Mouse (Mus musculus) myocyte (in vitro differentiated cells): ENCODE data around the gene Prss34. TPM values are rescaled to one million over a fixed set of nuclear protein-coding genes. Genes with fewer than 3 reads are reported as not detected.

Experiments used
- H3K27me3 ChIP-seq: one replicate; pipeline ENCODE4 v1.6.1; 2011; ENCODE audit not compliant: control insufficient read depth, insufficient read depth, insufficient read length
- H3K36me3 ChIP-seq: one replicate; pipeline ENCODE4 v1.6.1; 2011; ENCODE audit not compliant: control insufficient read depth, insufficient read depth
- H3K4me2 ChIP-seq: one replicate; pipeline ENCODE4 v1.6.1; 2011; ENCODE audit warnings: low read depth, control low read depth
- H3K4me3 ChIP-seq: one replicate; pipeline ENCODE4 v1.5.1; 2011; ENCODE audit warnings: mild to moderate bottlenecking, control low read depth, moderate library complexity
- H3K79me2 ChIP-seq: one replicate; pipeline ENCODE4 v1.6.1; 2011; ENCODE audit not compliant: control insufficient read depth, insufficient read depth
- H3ac ChIP-seq: one replicate; pipeline ENCODE4 v1.6.1; 2011; ENCODE audit not compliant: control insufficient read depth, insufficient read length
- CEBPB ChIP-seq: IDR thresholded peaks from 2 replicates; pipeline ENCODE4 v1.6.1; 2011; ENCODE audit warnings: mild to moderate bottlenecking, moderate library complexity; ENCODE audit not compliant: poor library complexity, insufficient read depth, severe bottlenecking
- E2F4 ChIP-seq: IDR thresholded peaks from one replicate; pipeline ENCODE4 v1.6.1; 2011; ENCODE audit warnings: mild to moderate bottlenecking, control low read depth, moderate library complexity; ENCODE audit not compliant: insufficient read depth
- MAX ChIP-seq: IDR thresholded peaks from one replicate; pipeline ENCODE4 v1.6.1; 2011; ENCODE audit warnings: low read depth, mild to moderate bottlenecking, control low read depth
- MYOD1 ChIP-seq, 3 experiments: IDR thresholded peaks; one replicate each; pipeline ENCODE4 v1.6.1; 2011; ENCODE audit warnings: control low read depth in 2 of 3, low read depth in 2 of 3, mild to moderate bottlenecking in 2 of 3, moderate library complexity in 1 of 3; ENCODE audit not compliant: insufficient read length in 2 of 3, control insufficient read depth in 1 of 3
- MYOG ChIP-seq, 3 experiments: IDR thresholded peaks; one replicate each; pipeline ENCODE4 v1.6.1; 2011; ENCODE audit warnings: control low read depth in 2 of 3, low read depth in 2 of 3, mild to moderate bottlenecking in 2 of 3; ENCODE audit not compliant: insufficient read length in 2 of 3, control insufficient read depth in 1 of 3, insufficient read depth in 1 of 3
- POLR2A ChIP-seq: IDR thresholded peaks from one replicate; pipeline ENCODE4 v1.6.1; 2011; ENCODE audit warnings: low read depth, mild to moderate bottlenecking, control low read depth, moderate library complexity; ENCODE audit not compliant: insufficient read length
- POLR2AphosphoS2 ChIP-seq: IDR thresholded peaks from one replicate; pipeline ENCODE4 v1.6.1; 2011; ENCODE audit warnings: low read depth, control low read depth; ENCODE audit not compliant: insufficient read length
- REST ChIP-seq: IDR thresholded peaks from one replicate; pipeline ENCODE4 v1.6.1; 2011; ENCODE audit warnings: mild to moderate bottlenecking, control low read depth, moderate library complexity; ENCODE audit not compliant: insufficient read depth, insufficient read length
- SRF ChIP-seq: IDR thresholded peaks from one replicate; pipeline ENCODE4 v1.6.1; 2011; ENCODE audit warnings: low read depth; ENCODE audit not compliant: control insufficient read depth, insufficient read length
- TCF12 ChIP-seq: IDR thresholded peaks from one replicate; pipeline ENCODE4 v1.6.1; 2011; ENCODE audit warnings: mild to moderate bottlenecking, control low read depth; ENCODE audit not compliant: poor library complexity, insufficient read depth, severe bottlenecking
- TCF3 ChIP-seq: IDR thresholded peaks from one replicate; pipeline ENCODE4 v1.6.1; 2011; ENCODE audit warnings: low read depth, control low read depth; ENCODE audit not compliant: insufficient read length
- USF1 ChIP-seq: IDR thresholded peaks from one replicate; pipeline ENCODE4 v1.6.1; 2011; ENCODE audit warnings: low read depth, mild to moderate bottlenecking, control low read depth, moderate library complexity
- polyA plus RNA-seq: library from polyadenylated mRNA; unstranded; fragments of >200 nt; fragmentation: generic; extraction: Trizol; gene quantifications from one replicate; pipeline ENCODE4 v1.2.1, GENCODE M21; 2012; ENCODE audit warnings: missing spikeins

Gene Prss34
- polyA plus RNA-seq, 1 experiment = not detected

GRCm38 (mm10) chr17:25272326-25272725, 25.9 kb upstream of the Prss34 start:
- Histone ChIP-seq H3K36me3 (peaks cover 18% of the 10 kb centered on the region), H3ac (peak overlapping the region; percentile 87), H3K4me2 (peak overlapping the region; percentile 95), H3K27me3 (no peaks in the 10 kb centered on the region), H3K79me2 (peaks cover 58% of the 10 kb centered on the region), H3K4me3 (peak overlapping the region; percentile 100)
- TF ChIP-seq MAX (no peak), REST (no peak), TCF3 (no peak), TCF12 (no peak), CEBPB (no peak), POLR2AphosphoS2 (no peak), E2F4 (no peak), MYOD1 (IDR thresholded peaks at IDR 0.05; ENCODE audit: control insufficient read depth in 1 of 3, insufficient read length in 2 of 3, low read depth in 2 of 3) (no peak), SRF (no peak), MYOG (IDR thresholded peaks at IDR 0.05; ENCODE audit: control insufficient read depth in 1 of 3, insufficient read depth in 1 of 3, insufficient read length in 2 of 3, low read depth in 2 of 3) (no peak)

GRCm38 (mm10) chr17:25272951-25273705, 25.1 kb upstream of the Prss34 start:
- Histone ChIP-seq H3ac (peak overlapping the region; percentile 87), H3K79me2 (peaks cover 50% of the 10 kb centered on the region), H3K4me2 (peak overlapping the region; percentile 95), H3K36me3 (peaks cover 10% of the 10 kb centered on the region), H3K27me3 (peaks cover 4% of the 10 kb centered on the region), H3K4me3 (peak overlapping the region; percentile 100)
- TF ChIP-seq TCF3 (peak; percentile 15), MYOG (IDR thresholded peaks at IDR 0.05; ENCODE audit: control insufficient read depth in 1 of 3, insufficient read depth in 1 of 3, insufficient read length in 2 of 3, low read depth in 2 of 3) (no peak), POLR2A (peak; percentile 95), MAX (peak; percentile 96), POLR2AphosphoS2 (peak; percentile 85), E2F4 (peak; percentile 25), MYOD1 (IDR thresholded peaks at IDR 0.05; ENCODE audit: control insufficient read depth in 1 of 3, insufficient read length in 2 of 3, low read depth in 2 of 3) (no peak)

- peaks cover 43% of the 10 kb centered on the region for H3K79me2 ChIP-seq
- H3ac ChIP-seq = peak overlapping the region; percentile 87
- peak overlapping the region; percentile 56 for H3K4me2 ChIP-seq
- TF ChIP-seq MYOG (IDR thresholded peaks at IDR 0.05; ENCODE audit: control insufficient read depth in 1 of 3, insufficient read depth in 1 of 3, insufficient read length in 2 of 3, low read depth in 2 of 3) = no peak
- TF ChIP-seq USF1 = peak; percentile 48
- no peak for TF ChIP-seq POLR2AphosphoS2
- TF ChIP-seq CEBPB = no peak
- TF ChIP-seq REST = no peak
- TF ChIP-seq MYOD1 (IDR thresholded peaks at IDR 0.05; ENCODE audit: control insufficient read depth in 1 of 3, insufficient read length in 2 of 3, low read depth in 2 of 3) = no peak
- TF ChIP-seq TCF3 = no peak
- TF ChIP-seq MAX = no peak
- TF ChIP-seq POLR2A = peak; percentile 43
- TF ChIP-seq SRF = no peak
- no peak for TF ChIP-seq TCF12
- TF ChIP-seq E2F4 = no peak
- H3K36me3 ChIP-seq = peaks cover 3% of the 10 kb centered on the region
- peak overlapping the region; percentile 100 for H3K4me3 ChIP-seq
- peaks cover 4% of the 10 kb centered on the region for H3K27me3 ChIP-seq
Measured at GRCm38 (mm10) chr17:25273706-25274501, 24.3 kb upstream of the Prss34 start.

GRCm38 (mm10) chr17:25274571-25275346, 23.4 kb upstream of the Prss34 start, which contains the start of gene Ube2i:
TSS of gene Ube2i (minus strand) at chr17:25274622.
- Histone ChIP-seq H3K36me3 (no peaks in the 10 kb centered on the region), H3ac (peak within 1 kb of the TSS; percentile 87), H3K79me2 (peaks cover 34% of the 10 kb centered on the region), H3K27me3 (peaks cover 13% of the 10 kb centered on the region), H3K4me2 (peak within 1 kb of the TSS; percentile 56), H3K4me3 (peak within 1 kb of the TSS; percentile 100)
- TF ChIP-seq CEBPB (no peak), REST (no peak), TCF12 (no peak), POLR2AphosphoS2 (no peak), USF1 (no peak)
